Mouse (Mus musculus): ENCODE data around the gene Isg20l2.

GRCm38 (mm10) chr3:87906981-87907857 lies 22.9 kb upstream of the Isg20l2 start:
- TF ChIP-seq POLR2A (IDR thresholded peaks at IDR 0.05; ENCODE audit: borderline replicate concordance, control insufficient read depth, low read depth, low read length), result 0 out of 2 replicates have a peak, but pooled peaks have one; percentile 20
- no peak for TF ChIP-seq CTCF (IDR thresholded peaks at IDR 0.05; ENCODE audit: control insufficient read depth, insufficient read depth, low read length)

All from bone marrow, adult 2 months (tissue).